Mouse (Mus musculus) spleen, adult 2 months (tissue): ENCODE measurements around the gene Bphl. TPM values are rescaled to one million over a fixed set of nuclear protein-coding genes. Genes with fewer than 3 reads are reported as not detected.

ENCODE experiments used
- DNase-seq, 2 experiments: peaks; one replicate each; pipeline versions ENCODE4 v3.0.0 to v3.0.0-alpha.2; 2012 to 2021; ENCODE audit warnings: low spot score in 2 of 2, low read depth in 1 of 2
- H3K27ac ChIP-seq: fragments of 200-500 bp; 2 replicates; pipeline ENCODE4 v1.5.1; 2012; ENCODE audit warnings: low read length, inconsistent platforms; ENCODE audit not compliant: insufficient read depth
- H3K27me3 ChIP-seq: fragments of 200-500 bp; 2 replicates; pipeline ENCODE4 v1.6.1; 2012; ENCODE audit warnings: mild to moderate bottlenecking, moderate library complexity, low read length, inconsistent platforms; ENCODE audit not compliant: control insufficient read depth, insufficient read depth
- H3K36me3 ChIP-seq: fragments of 200-500 bp; 2 replicates; pipeline ENCODE4 v1.6.1; 2012; ENCODE audit warnings: mild to moderate bottlenecking, low read length, inconsistent platforms; ENCODE audit not compliant: control insufficient read depth, insufficient read depth
- H3K4me1 ChIP-seq: fragments of 200-500 bp; 2 replicates; pipeline ENCODE4 v1.6.1; 2011; ENCODE audit warnings: inconsistent platforms; ENCODE audit not compliant: control insufficient read depth, insufficient read depth, insufficient read length
- H3K4me3 ChIP-seq: fragments of 200-500 bp; 2 replicates; pipeline ENCODE4 v1.5.1; 2011; ENCODE audit warnings: mild to moderate bottlenecking, inconsistent platforms; ENCODE audit not compliant: insufficient read depth, insufficient read length; ENCODE audit errors: extremely low read depth
- CTCF ChIP-seq: fragments of 200-500 bp; IDR thresholded peaks from 2 replicates; pipeline ENCODE4 v1.5.1; 2011; ENCODE audit warnings: mild to moderate bottlenecking, inconsistent platforms; ENCODE audit not compliant: insufficient read depth, insufficient read length, insufficient replicate concordance; ENCODE audit errors: extremely low read depth
- POLR2A ChIP-seq: fragments of 200-500 bp; IDR thresholded peaks from 2 replicates; pipeline ENCODE4 v1.6.1; 2011; ENCODE audit warnings: low read depth, low read length, inconsistent platforms
- WGBS: fragments of 180-500 bp; shearing (Covaris S2); methylation state at CpG from one replicate; pipeline ENCODE4 v1.1.7; 2018; 5-methylcytosine and 5-hydroxymethylcytosine counted together
- polyA plus RNA-seq: library from polyadenylated mRNA; depleted of rRNA; stranded (reverse); fragments of >200 nt; gene quantifications from 2 replicates; pipeline ENCODE4 v1.2.3, GENCODE M21; 2012; rRNA removed

Bphl gene
- 9.7 and 10.1 TPM in 2 replicates for polyA plus RNA-seq

- Histone ChIP-seq H3K4me1 (peaks cover 4% of the 10 kb centered on the region; the same call in 1 of the 2 replicates), H3K4me3 (peak within 1 kb of the TSS; percentile 63), H3K27me3 (no peaks in the 10 kb centered on the region), H3K36me3 (peaks cover 8% of the 10 kb centered on the region), H3K27ac (no peak within 1 kb of the TSS)
- DNase-seq: peak; percentile 78 to 87
- 2% methylated on average over 37 of the region's 37 CpGs for WGBS
- TF ChIP-seq CTCF (no peak), POLR2A (peak; percentile 37; the same call in 1 of the 2 replicates)
Measured at GRCm38 (mm10) chr13:34037172-34038055, at the start of gene Bphl. Gene Bphl, plus strand, starts transcription at chr13:34037597.

GRCm38 (mm10) chr13:33989625-33990024 lies 47.8 kb upstream of the Bphl start:
- Histone ChIP-seq H3K27me3 (no peaks in the 10 kb centered on the region), H3K4me1 (no peaks in the 10 kb centered on the region), H3K27ac (no peak overlapping the region), H3K4me3 (no peak overlapping the region), H3K36me3 (peaks cover 5% of the 10 kb centered on the region)
- DNase-seq: no peak
- no peak for TF ChIP-seq CTCF
- no peak for TF ChIP-seq POLR2A
- WGBS: 95% methylated on average over 5 of the region's 5 CpGs

- peaks cover 3% of the 10 kb centered on the region for H3K36me3 ChIP-seq
- DNase-seq: peak; percentile 36 to 56
- no peaks in the 10 kb centered on the region for H3K4me1 ChIP-seq
- no peak overlapping the region for H3K4me3 ChIP-seq
- H3K27ac ChIP-seq: no peak overlapping the region
- H3K27me3 ChIP-seq: no peaks in the 10 kb centered on the region
- 21% methylated on average over 1 of the region's 1 CpGs for WGBS
- TF ChIP-seq POLR2A (no peak), CTCF (peak; percentile 51; the same call in 1 of the 2 replicates)
Measured at GRCm38 (mm10) chr13:33995197-33995596, 42.2 kb upstream of the Bphl start.

GRCm38 (mm10) chr13:34002058-34003006 lies 35.1 kb upstream of the Bphl start, which contains the start of the genes Ripk1 and Serpinb6a:
Gene Ripk1, plus strand, starts transcription at chr13:34002363.
Gene Serpinb6a, minus strand, starts transcription at chr13:34002794.
- TF ChIP-seq CTCF: peak; percentile 42; the same call in 1 of the 2 replicates
- TF ChIP-seq POLR2A: peak; percentile 49
- Histone ChIP-seq H3K27ac (peak within 1 kb of the TSS; percentile 98), H3K27me3 (no peaks in the 10 kb centered on the region), H3K4me3 (peak within 1 kb of the TSS; percentile 100), H3K4me1 (peaks cover 3% of the 10 kb centered on the region), H3K36me3 (0 out of 2 replicates have a peak, but pooled peaks cover 1% of the 10 kb centered on the region)
- DNase-seq: peak; percentile 84 to 91
- under 1% methylated on average over 90 of the region's 92 CpGs for WGBS

GRCm38 (mm10) chr13:34003058-34003457 lies 34.3 kb upstream of the Bphl start:
- under 1% methylated on average over 5 of the region's 5 CpGs for WGBS
- Histone ChIP-seq H3K4me1 (peaks cover 3% of the 10 kb centered on the region), H3K4me3 (peak overlapping the region; percentile 100), H3K36me3 (no peaks in the 10 kb centered on the region), H3K27me3 (no peaks in the 10 kb centered on the region), H3K27ac (peak overlapping the region; percentile 75)
- TF ChIP-seq CTCF (no peak), POLR2A (no peak)
- DNase-seq: no peak

- Histone ChIP-seq H3K4me1 (peaks cover 3% of the 10 kb centered on the region), H3K27ac (no peak overlapping the region), H3K36me3 (peaks cover 9% of the 10 kb centered on the region), H3K27me3 (no peaks in the 10 kb centered on the region), H3K4me3 (no peak overlapping the region)
- whole genome bisulfite sequencing: 64% methylated on average over 2 of the region's 2 CpGs
- no peak for TF ChIP-seq CTCF
- no peak for TF ChIP-seq POLR2A
- DNase-seq: no peak
Measured at GRCm38 (mm10) chr13:34007234-34007633, 30.2 kb upstream of the Bphl start.
